Mouse (Mus musculus) liver, embryonic 14.5 days (tissue): ENCODE data around the gene Sgms1. TPM values are rescaled to one million over a fixed set of nuclear protein-coding genes. Genes with fewer than 3 reads are reported as not detected.

ENCODE experiments used
- ATAC-seq: fragments of 200-750 bp; cut with Nextera tagmentation; 2 replicates; pipeline ENCODE4 v1.8.0; 2017; ENCODE audit warnings: moderate number of reproducible peaks, mild to moderate bottlenecking, moderate library complexity; ENCODE audit not compliant: insufficient read depth
- DNase-seq, 3 experiments: peaks; one replicate each; pipeline ENCODE4 v3.0.0-alpha.2; 2012 to 2013; ENCODE audit warnings: low read depth in 3 of 3, low spot score in 3 of 3
- H3K27ac ChIP-seq: fragments of 300-500 bp; sonication (generic); 2 replicates; pipeline ENCODE4 v1.5.1; 2014; ENCODE audit warnings: moderate library complexity, mild to moderate bottlenecking, control low read depth, inconsistent platforms
- H3K27me3 ChIP-seq: fragments of 300-500 bp; sonication (generic); 2 replicates; pipeline ENCODE4 v1.6.1; 2014; ENCODE audit warnings: mild to moderate bottlenecking, low read length, moderate library complexity; ENCODE audit not compliant: control insufficient read depth, insufficient read depth
- H3K36me3 ChIP-seq: fragments of 300-500 bp; sonication (generic); replicated peaks from 2 replicates; pipeline ENCODE4 v1.6.1; 2014; ENCODE audit warnings: low read depth; ENCODE audit not compliant: control insufficient read depth, insufficient read depth
- H3K4me1 ChIP-seq, 2 experiments: fragments of 200-500 bp in 1 of 2; fragments of 300-500 bp in 1 of 2; sonication (generic) in 1 of 2; replicated peaks; 2 replicates each; pipeline ENCODE4 v1.6.1; 2012 to 2014; ENCODE audit warnings: antibody characterized with exemption in 1 of 2, inconsistent platforms in 1 of 2, low read length in 1 of 2; ENCODE audit not compliant: control insufficient read depth in 2 of 2, insufficient read depth in 2 of 2
- H3K4me2 ChIP-seq: fragments of 300-500 bp; sonication (generic); 2 replicates; pipeline ENCODE4 v1.6.1; 2014; ENCODE audit warnings: low read depth, mild to moderate bottlenecking, control low read depth, moderate library complexity
- H3K4me3 ChIP-seq, 2 experiments: fragments of 200-500 bp in 1 of 2; fragments of 300-500 bp in 1 of 2; sonication (generic) in 1 of 2; 2 replicates each; pipeline ENCODE4 v1.5.1; 2012 to 2014; ENCODE audit warnings: low read depth in 2 of 2, low read length in 2 of 2, mild to moderate bottlenecking in 2 of 2, control low read depth in 1 of 2, inconsistent platforms in 1 of 2, moderate library complexity in 1 of 2; ENCODE audit not compliant: insufficient read depth in 1 of 2
- H3K9ac ChIP-seq: fragments of 300-500 bp; sonication (generic); replicated peaks from 2 replicates; pipeline ENCODE4 v1.6.1; 2014; ENCODE audit warnings: mild to moderate bottlenecking, control low read depth, moderate library complexity
- H3K9me3 ChIP-seq: fragments of 300-500 bp; sonication (generic); 2 replicates; pipeline ENCODE4 v1.6.1; 2016; ENCODE audit warnings: low read length, mixed read lengths; ENCODE audit not compliant: control insufficient read depth
- CTCF ChIP-seq: IDR thresholded peaks from 2 replicates; pipeline ENCODE4 v1.5.1; 2016; ENCODE audit warnings: antibody characterized with exemption, low read depth, control low read depth
- EP300 ChIP-seq: IDR thresholded peaks from 2 replicates; pipeline ENCODE4 v1.6.1; 2016; ENCODE audit warnings: antibody characterized with exemption, low read depth
- WGBS: fragments of 180-500 bp; shearing (Covaris S2); extraction: QIAGEN DNeasy Blood & Tissue Kit; methylation state at CpG from one replicate; pipeline ENCODE4 v1.1.7; 2014; ENCODE audit not compliant: insufficient replicate concordance; 5-methylcytosine and 5-hydroxymethylcytosine counted together
- polyA plus RNA-seq, 2 experiments: library from polyadenylated mRNA; depleted of rRNA in 1 of 2; stranded (reverse) in 1 of 2; unstranded in 1 of 2; fragments of >200 nt; fragmentation: Nextera tagmentation in 1 of 2; extraction: Ambion mirVana in 1 of 2; gene quantifications; 2 replicates each; pipeline versions ENCODE4 v1.2.1 to v1.2.3; 2012 to 2014

Gene Sgms1
- polyA plus RNA-seq, 2 experiments = 17.3 to 19.2 TPM

DNA sequence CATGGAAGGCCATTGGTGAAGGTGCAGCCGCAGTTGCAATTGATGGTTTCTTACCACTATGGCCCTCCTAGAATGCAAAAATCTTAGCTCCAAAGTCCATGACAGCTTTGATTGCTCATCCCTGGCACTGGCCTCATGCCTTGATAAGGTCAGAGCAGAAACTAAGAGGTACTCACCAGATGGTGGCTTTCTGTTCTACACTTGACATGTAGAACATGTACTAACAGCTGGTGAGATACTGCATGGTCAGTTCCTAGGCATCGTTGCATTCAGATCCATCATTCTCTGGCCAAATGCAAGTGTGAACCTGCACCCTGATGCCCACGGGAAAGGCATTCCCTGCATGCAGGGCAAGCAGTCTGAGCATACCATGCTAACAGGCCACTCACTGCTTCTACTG, 63.4 kb downstream of the Sgms1 start:
- no peaks in the 10 kb centered on the region for H3K36me3 ChIP-seq
- H3K27me3 ChIP-seq = no peaks in the 10 kb centered on the region
- peaks cover 0 to 29% of the 10 kb centered on the region in 2 experiments; a peak in 2 of 4 replicates for H3K4me1 ChIP-seq
- no peak overlapping the region for H3K27ac ChIP-seq
- no peaks in the 10 kb centered on the region for H3K9me3 ChIP-seq
- ATAC-seq (no peak), DNase-seq (no peak)
- H3K4me3 ChIP-seq = no peak overlapping the region
- no peak overlapping the region for H3K4me2 ChIP-seq
- TF ChIP-seq EP300 = no peak
- 62% methylated on average over 3 of the region's 3 CpGs for WGBS
- H3K9ac ChIP-seq = no peak overlapping the region

DNA sequence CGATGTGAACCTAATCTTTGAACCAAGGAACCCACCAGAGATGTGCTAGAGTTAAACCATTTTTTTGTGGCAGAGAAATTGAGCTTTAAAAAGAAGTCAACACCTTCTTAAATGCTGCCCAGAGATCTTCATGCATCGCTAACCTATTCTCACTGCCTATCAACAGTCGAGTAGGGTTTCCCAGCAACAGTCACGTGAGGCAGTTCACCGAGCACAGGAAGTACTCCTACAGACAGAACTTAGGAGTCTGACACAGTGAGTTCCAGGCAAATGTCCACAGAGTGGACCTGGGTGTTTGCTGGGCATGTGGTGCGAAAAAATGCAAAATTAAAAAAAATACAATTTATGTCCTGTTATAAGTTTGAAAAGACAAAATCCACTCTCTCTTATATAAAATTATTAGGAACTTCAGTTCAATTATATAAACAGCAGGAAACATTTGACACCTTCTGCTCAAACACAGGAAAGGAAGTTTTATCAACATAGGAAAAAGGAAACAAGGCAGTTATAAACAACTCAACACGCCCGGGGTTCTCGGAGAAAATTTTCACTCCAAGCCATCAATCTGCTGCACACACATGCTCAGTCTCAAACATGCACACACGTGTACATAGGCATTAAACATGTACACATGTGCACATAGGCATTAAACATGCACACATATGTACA, 64.3 kb downstream of the Sgms1 start:
- no peak overlapping the region for H3K9ac ChIP-seq
- H3K9me3 ChIP-seq = no peaks in the 10 kb centered on the region
- H3K27ac ChIP-seq = no peak overlapping the region
- 24% methylated on average over 10 of the region's 10 CpGs for WGBS
- DNase-seq = no peak
- peaks cover 0 to 30% of the 10 kb centered on the region in 2 experiments; a peak in 2 of 4 replicates for H3K4me1 ChIP-seq
- ATAC-seq = no peak
- no peaks in the 10 kb centered on the region for H3K36me3 ChIP-seq
- no peak overlapping the region for H3K4me2 ChIP-seq
- no peaks in the 10 kb centered on the region for H3K27me3 ChIP-seq
- no peak for TF ChIP-seq CTCF
- no peak for TF ChIP-seq EP300
- H3K4me3 ChIP-seq = no peak overlapping the region

DNA sequence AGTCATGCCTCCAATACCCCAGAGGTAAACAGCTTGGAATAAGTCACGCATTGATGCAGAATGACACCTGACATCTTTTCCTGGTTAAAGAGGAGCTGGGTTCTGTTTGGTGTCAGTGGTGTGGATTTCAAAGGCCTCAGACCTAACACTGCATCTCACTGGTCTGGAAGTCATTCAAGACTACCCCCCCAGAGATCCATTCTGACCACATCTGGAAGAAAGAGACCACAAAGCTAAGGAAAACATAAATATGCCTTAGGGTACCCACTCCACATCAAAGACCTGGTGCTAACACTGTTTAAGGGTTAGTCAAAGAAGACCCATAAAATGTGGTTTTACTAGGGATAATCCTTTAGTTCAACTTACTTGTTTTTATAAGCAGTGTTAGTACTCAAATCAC, 65.0 kb downstream of the Sgms1 start:
- 67% methylated on average over 1 of the region's 1 CpGs for WGBS
- no peak overlapping the region for H3K27ac ChIP-seq
- no peak overlapping the region for H3K4me3 ChIP-seq
- DNase-seq (no peak), ATAC-seq (no peak)
- H3K9ac ChIP-seq = no peak overlapping the region
- no peaks in the 10 kb centered on the region for H3K36me3 ChIP-seq
- H3K4me1 ChIP-seq = peaks cover 0 to 33% of the 10 kb centered on the region in 2 experiments; a peak in 2 of 4 replicates
- no peaks in the 10 kb centered on the region for H3K9me3 ChIP-seq
- TF ChIP-seq EP300 (no peak), CTCF (no peak)
- H3K4me2 ChIP-seq = no peak overlapping the region
- H3K27me3 ChIP-seq = no peaks in the 10 kb centered on the region

DNA sequence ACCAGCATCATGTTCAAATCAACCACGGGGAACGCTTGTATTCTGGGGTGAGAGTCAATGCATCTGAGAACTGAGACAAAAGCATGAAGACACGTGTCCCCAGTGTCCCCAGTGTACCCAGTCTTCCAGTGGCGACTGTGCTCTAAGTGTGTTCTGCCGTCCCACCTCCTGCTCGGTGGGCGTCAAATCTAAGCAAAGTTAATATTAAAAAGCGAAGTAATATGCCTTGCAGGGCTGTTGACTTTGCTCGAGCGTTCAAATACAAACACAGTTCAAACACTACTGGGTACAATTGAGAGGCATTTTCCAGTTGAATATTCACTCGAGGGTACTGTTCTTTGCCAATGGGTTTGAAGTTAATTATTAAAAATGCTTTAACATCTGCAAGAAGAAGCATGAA, 66.4 kb downstream of the Sgms1 start:
- Histone ChIP-seq H3K36me3 (no peaks in the 10 kb centered on the region), H3K4me3 (no peak overlapping the region), H3K4me1 (peaks cover 2 to 31% of the 10 kb centered on the region in 2 experiments; a peak in 2 of 4 replicates), H3K27ac (no peak overlapping the region), H3K4me2 (peak overlapping the region; percentile 31; the same call in 1 of the 2 replicates), H3K9me3 (no peaks in the 10 kb centered on the region), H3K9ac (no peak overlapping the region), H3K27me3 (no peaks in the 10 kb centered on the region)
- no peak for DNase-seq
- WGBS = 65% methylated on average over 11 of the region's 11 CpGs
- TF ChIP-seq CTCF (no peak), EP300 (no peak)
- ATAC-seq = no peak

DNA sequence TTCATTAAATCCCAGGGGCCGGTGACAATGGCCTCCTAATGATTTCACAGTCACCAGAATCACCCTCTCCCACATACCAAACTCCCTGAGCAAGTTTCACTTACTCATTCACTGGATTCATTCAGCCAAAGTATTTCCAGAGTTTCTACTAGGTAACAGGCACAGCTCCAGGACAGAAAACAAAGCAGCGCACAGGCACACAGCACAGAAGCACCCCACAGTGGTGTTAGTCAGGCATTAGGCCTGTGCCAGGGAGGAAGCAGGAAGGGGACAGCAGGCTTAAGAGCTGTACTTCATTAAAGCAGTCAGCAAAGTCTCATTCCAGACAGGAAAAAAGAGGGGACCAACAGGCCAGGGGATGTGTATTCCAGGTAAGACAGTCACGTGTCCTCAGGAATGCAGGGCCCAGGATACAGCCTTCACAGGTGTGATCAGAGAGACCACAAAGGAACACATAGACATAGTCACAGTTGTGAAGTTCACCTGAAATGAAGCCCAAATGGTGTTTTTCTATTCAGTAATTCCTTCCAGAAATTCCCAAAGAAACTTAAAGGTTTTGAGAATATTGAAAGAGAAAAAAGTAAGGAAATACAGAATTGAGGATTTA, 67.0 kb downstream of the Sgms1 start:
- no peaks in the 10 kb centered on the region for H3K9me3 ChIP-seq
- DNase-seq (no peak), ATAC-seq (no peak)
- peak overlapping the region; percentile 31; the same call in 1 of the 2 replicates for H3K4me2 ChIP-seq
- TF ChIP-seq EP300 = no peak
- no peak for TF ChIP-seq CTCF
- no peaks in the 10 kb centered on the region for H3K27me3 ChIP-seq
- H3K27ac ChIP-seq = no peak overlapping the region
- peaks cover 2 to 29% of the 10 kb centered on the region in 2 experiments; a peak in 2 of 4 replicates for H3K4me1 ChIP-seq
- H3K36me3 ChIP-seq = no peaks in the 10 kb centered on the region
- H3K9ac ChIP-seq = no peak overlapping the region; the same call in 1 of the 2 replicates
- 61% methylated on average over 3 of the region's 3 CpGs for WGBS
- H3K4me3 ChIP-seq = no peak overlapping the region
